Mouse (Mus musculus): ENCODE data around the gene Serp2. TPM values are rescaled to one million over a fixed set of nuclear protein-coding genes. Genes with fewer than 3 reads are reported as not detected.

Serp2 gene
- polyA plus RNA-seq, 1 experiment from 2014 or later = 0.58 TPM

GRCm38 (mm10) chr14:76579660-76580061 is 23.0 kb upstream of the Serp2 start:
- no peak for TF ChIP-seq CTCF (IDR thresholded peaks at IDR 0.05; ENCODE audit: low read depth)
- TF ChIP-seq EP300 (IDR thresholded peaks at IDR 0.05; ENCODE audit: low read depth) = no peak
- Histone ChIP-seq H3K27me3 (ENCODE audit: insufficient read depth, low read length) (no peaks in the 10 kb centered on the region), H3K4me3 (ENCODE audit: low read depth, low read length) (no peak overlapping the region), H3K4me2 (ENCODE audit: low read depth, low read length) (no peak overlapping the region), H3K4me1 (ENCODE audit: insufficient read depth) (peaks cover 4% of the 10 kb centered on the region), H3K9ac (replicated peaks) (no peak overlapping the region), H3K36me3 (replicated peaks; ENCODE audit: insufficient read depth, low read length) (no peaks in the 10 kb centered on the region), H3K9me3 (ENCODE audit: low read length) (no peaks in the 10 kb centered on the region), H3K27ac (ENCODE audit: low read depth) (no peak overlapping the region)
- DNase-seq (no peak), ATAC-seq (peak; percentile 25; the same call in 1 of the 2 replicates)
- 63% methylated on average over 2 of the region's 2 CpGs for WGBS (ENCODE audit: insufficient replicate concordance)

- Histone ChIP-seq H3K9me3 (ENCODE audit: low read length) (no peaks in the 10 kb centered on the region), H3K4me2 (ENCODE audit: low read depth, low read length) (no peak overlapping the region), H3K4me3 (ENCODE audit: low read depth, low read length) (no peak overlapping the region), H3K36me3 (replicated peaks; ENCODE audit: insufficient read depth, low read length) (no peaks in the 10 kb centered on the region), H3K27ac (ENCODE audit: low read depth) (no peak overlapping the region), H3K4me1 (ENCODE audit: insufficient read depth) (peaks cover 4% of the 10 kb centered on the region), H3K9ac (replicated peaks) (no peak overlapping the region), H3K27me3 (ENCODE audit: insufficient read depth, low read length) (no peaks in the 10 kb centered on the region)
- DNase-seq = no peak
- TF ChIP-seq EP300 (IDR thresholded peaks at IDR 0.05; ENCODE audit: low read depth) (no peak), CTCF (IDR thresholded peaks at IDR 0.05; ENCODE audit: low read depth) (no peak)
- WGBS (ENCODE audit: insufficient replicate concordance) = 67% methylated on average over 2 of the region's 2 CpGs
- no peak for ATAC-seq
Measured at GRCm38 (mm10) chr14:76577840-76578239, 21.2 kb upstream of the Serp2 start.

GRCm38 (mm10) chr14:76570292-76570691 is 13.6 kb upstream of the Serp2 start:
- H3K9ac ChIP-seq (replicated peaks) = no peak overlapping the region
- H3K4me1 ChIP-seq (ENCODE audit: insufficient read depth) = peaks cover 15% of the 10 kb centered on the region
- WGBS (ENCODE audit: insufficient replicate concordance) = 72% methylated on average over 7 of the region's 7 CpGs
- H3K36me3 ChIP-seq (replicated peaks; ENCODE audit: insufficient read depth, low read length) = no peaks in the 10 kb centered on the region
- DNase-seq (no peak), ATAC-seq (no peak)
- H3K4me2 ChIP-seq (ENCODE audit: low read depth, low read length) = no peak overlapping the region
- H3K4me3 ChIP-seq (ENCODE audit: low read depth, low read length) = no peak overlapping the region
- no peaks in the 10 kb centered on the region for H3K27me3 ChIP-seq (ENCODE audit: insufficient read depth, low read length)
- no peak for TF ChIP-seq EP300 (IDR thresholded peaks at IDR 0.05; ENCODE audit: low read depth)
- TF ChIP-seq CTCF (IDR thresholded peaks at IDR 0.05; ENCODE audit: low read depth) = no peak
- H3K27ac ChIP-seq (ENCODE audit: low read depth) = no peak overlapping the region
- H3K9me3 ChIP-seq (ENCODE audit: low read length) = no peaks in the 10 kb centered on the region

GRCm38 (mm10) chr14:76569271-76569961 is 12.7 kb upstream of the Serp2 start:
- Histone ChIP-seq H3K36me3 (replicated peaks; ENCODE audit: insufficient read depth, low read length) (no peaks in the 10 kb centered on the region), H3K9ac (replicated peaks) (peak overlapping the region; percentile 16; the same call in 1 of the 2 replicates), H3K27ac (ENCODE audit: low read depth) (peak overlapping the region; percentile 69), H3K4me2 (ENCODE audit: low read depth, low read length) (peak overlapping the region; percentile 57), H3K27me3 (ENCODE audit: insufficient read depth, low read length) (no peaks in the 10 kb centered on the region), H3K9me3 (ENCODE audit: low read length) (no peaks in the 10 kb centered on the region), H3K4me1 (ENCODE audit: insufficient read depth) (peaks cover 15% of the 10 kb centered on the region), H3K4me3 (ENCODE audit: low read depth, low read length) (no peak overlapping the region)
- peak; percentile 54 for ATAC-seq
- WGBS (ENCODE audit: insufficient replicate concordance) = 14% methylated on average over 9 of the region's 9 CpGs
- TF ChIP-seq CTCF (IDR thresholded peaks at IDR 0.05; ENCODE audit: low read depth) = no peak
- peak; percentile 80 for TF ChIP-seq EP300 (IDR thresholded peaks at IDR 0.05; ENCODE audit: low read depth)
- no peak for DNase-seq

- H3K4me2 ChIP-seq (ENCODE audit: low read depth, low read length) = peak overlapping the region; percentile 57
- no peak overlapping the region for H3K9ac ChIP-seq (replicated peaks)
- H3K4me3 ChIP-seq (ENCODE audit: low read depth, low read length) = no peak overlapping the region
- DNase-seq = no peak
- H3K36me3 ChIP-seq (replicated peaks; ENCODE audit: insufficient read depth, low read length) = no peaks in the 10 kb centered on the region
- H3K27me3 ChIP-seq (ENCODE audit: insufficient read depth, low read length) = no peaks in the 10 kb centered on the region
- WGBS (ENCODE audit: insufficient replicate concordance) = 53% methylated on average over 9 of the region's 9 CpGs
- no peaks in the 10 kb centered on the region for H3K9me3 ChIP-seq (ENCODE audit: low read length)
- peaks cover 15% of the 10 kb centered on the region for H3K4me1 ChIP-seq (ENCODE audit: insufficient read depth)
- peak overlapping the region; percentile 69; the same call in 1 of the 2 replicates for H3K27ac ChIP-seq (ENCODE audit: low read depth)
- ATAC-seq = no peak
- TF ChIP-seq EP300 (IDR thresholded peaks at IDR 0.05; ENCODE audit: low read depth) = no peak
- TF ChIP-seq CTCF (IDR thresholded peaks at IDR 0.05; ENCODE audit: low read depth) = no peak
Measured at GRCm38 (mm10) chr14:76568548-76568947, 11.9 kb upstream of the Serp2 start.

- no peaks in the 10 kb centered on the region for H3K9me3 ChIP-seq (ENCODE audit: low read length)
- 65% methylated on average over 1 of the region's 1 CpGs for WGBS (ENCODE audit: insufficient replicate concordance)
- ATAC-seq (peak; percentile 85), DNase-seq (peak; percentile 40)
- no peak overlapping the region for H3K4me2 ChIP-seq (ENCODE audit: low read depth, low read length)
- H3K27me3 ChIP-seq (ENCODE audit: insufficient read depth, low read length) = no peaks in the 10 kb centered on the region
- H3K4me3 ChIP-seq (ENCODE audit: low read depth, low read length) = no peak overlapping the region
- H3K36me3 ChIP-seq (replicated peaks; ENCODE audit: insufficient read depth, low read length) = no peaks in the 10 kb centered on the region
- TF ChIP-seq EP300 (IDR thresholded peaks at IDR 0.05; ENCODE audit: low read depth) (peak; percentile 11; the same call in 1 of the 2 replicates), CTCF (IDR thresholded peaks at IDR 0.05; ENCODE audit: low read depth) (no peak)
- H3K9ac ChIP-seq (replicated peaks) = no peak overlapping the region
- peaks cover 15% of the 10 kb centered on the region for H3K4me1 ChIP-seq (ENCODE audit: insufficient read depth)
- 0 out of 2 replicates have a peak overlapping the region, but pooled peaks have one; percentile 58 for H3K27ac ChIP-seq (ENCODE audit: low read depth)
Measured at GRCm38 (mm10) chr14:76567280-76567679, 10.6 kb upstream of the Serp2 start.
